Mouse (Mus musculus) intestine, embryonic 14.5 days (tissue): ENCODE results near the gene Pitpnc1. TPM values are rescaled to one million over a fixed set of nuclear protein-coding genes. Genes with fewer than 3 reads are reported as not detected.

Experiments used
- ATAC-seq: fragments of 200-750 bp; cut with Nextera tagmentation; replicated peaks from 2 replicates; pipeline ENCODE4 v1.8.0; 2017; ENCODE audit warnings: low read depth, moderate number of reproducible peaks, moderate TSS enrichment, moderate library complexity; ENCODE audit not compliant: low FRiP score, low TSS enrichment
- DNase-seq: peaks from one replicate; pipeline ENCODE4 v3.0.0-alpha.2; 2018; ENCODE audit warnings: low spot score
- H3K27ac ChIP-seq: fragments of 300-500 bp; sonication (generic); 2 replicates; pipeline ENCODE4 v1.5.1; 2014; ENCODE audit warnings: low read depth, mild to moderate bottlenecking, control low read depth
- H3K27me3 ChIP-seq: fragments of 300-500 bp; sonication (generic); replicated peaks from 2 replicates; pipeline ENCODE4 v1.6.1; 2014; ENCODE audit warnings: low read length, control low read depth; ENCODE audit not compliant: control insufficient read depth, insufficient read depth
- H3K36me3 ChIP-seq: fragments of 300-500 bp; sonication (generic); 2 replicates; pipeline ENCODE4 v1.6.1; 2014; ENCODE audit warnings: low read length, control low read depth; ENCODE audit not compliant: control insufficient read depth, insufficient read depth
- H3K4me1 ChIP-seq: fragments of 300-500 bp; sonication (generic); replicated peaks from 2 replicates; pipeline ENCODE4 v1.6.1; 2014; ENCODE audit warnings: low read length, control low read depth, mixed read lengths; ENCODE audit not compliant: control insufficient read depth, insufficient read depth
- H3K4me2 ChIP-seq: fragments of 300-500 bp; sonication (generic); 2 replicates; pipeline ENCODE4 v1.6.1; 2014; ENCODE audit warnings: low read length
- H3K4me3 ChIP-seq: fragments of 300-500 bp; sonication (generic); 2 replicates; pipeline ENCODE4 v1.5.1; 2014; ENCODE audit warnings: low read depth, low read length, control low read depth, mixed read lengths
- H3K9ac ChIP-seq: fragments of 300-500 bp; sonication (generic); 2 replicates; pipeline ENCODE4 v1.6.1; 2014; ENCODE audit warnings: mild to moderate bottlenecking, low read length
- H3K9me3 ChIP-seq: fragments of 300-500 bp; sonication (generic); 2 replicates; pipeline ENCODE4 v1.6.1; 2016; ENCODE audit warnings: low read length, control low read depth; ENCODE audit not compliant: control insufficient read depth
- WGBS: fragments of 180-500 bp; shearing (Covaris S2); extraction: QIAGEN DNeasy Blood & Tissue Kit; methylation state at CpG from one replicate; pipeline ENCODE4 v1.1.7; 2014; 5-methylcytosine and 5-hydroxymethylcytosine counted together
- polyA plus RNA-seq: library from polyadenylated mRNA; unstranded; fragments of >200 nt; fragmentation: Nextera tagmentation; extraction: Ambion mirVana; gene quantifications from 2 replicates; pipeline ENCODE4 v1.2.1, GENCODE M21; 2014

The Pitpnc1 gene
- polyA plus RNA-seq, 1 experiment from 2014 or later: 18.2 TPM

GRCm38 (mm10) chr11:107265861-107266260 lies 204.6 kb downstream of the Pitpnc1 start:
- Histone ChIP-seq H3K9me3 (peaks cover 3% of the 10 kb centered on the region; the same call in 1 of the 2 replicates), H3K27ac (no peak overlapping the region), H3K4me3 (no peak overlapping the region), H3K27me3 (no peaks in the 10 kb centered on the region), H3K4me2 (no peak overlapping the region), H3K36me3 (no peaks in the 10 kb centered on the region), H3K9ac (no peak overlapping the region), H3K4me1 (no peaks in the 10 kb centered on the region)
- DNase-seq: no peak
- no peak for ATAC-seq
- WGBS: 91% methylated on average over 4 of the region's 4 CpGs

- no peak overlapping the region for H3K27ac ChIP-seq
- no peak overlapping the region for H3K4me3 ChIP-seq
- no peaks in the 10 kb centered on the region for H3K4me1 ChIP-seq
- DNase-seq (no peak), ATAC-seq (no peak)
- H3K9me3 ChIP-seq: peaks cover 3% of the 10 kb centered on the region; the same call in 1 of the 2 replicates
- no peaks in the 10 kb centered on the region for H3K36me3 ChIP-seq
- no peak overlapping the region for H3K9ac ChIP-seq
- H3K4me2 ChIP-seq: no peak overlapping the region
- H3K27me3 ChIP-seq: no peaks in the 10 kb centered on the region
- 65% methylated on average over 20 of the region's 20 CpGs for WGBS
Measured at GRCm38 (mm10) chr11:107264889-107265615, 205.4 kb downstream of the Pitpnc1 start.

GRCm38 (mm10) chr11:107263838-107264237 lies 206.7 kb downstream of the Pitpnc1 start:
- H3K4me2 ChIP-seq: no peak overlapping the region
- no peaks in the 10 kb centered on the region for H3K4me1 ChIP-seq
- H3K9me3 ChIP-seq: peaks cover 3% of the 10 kb centered on the region; the same call in 1 of the 2 replicates
- no peak overlapping the region for H3K4me3 ChIP-seq
- ATAC-seq (no peak), DNase-seq (no peak)
- H3K27ac ChIP-seq: no peak overlapping the region
- H3K9ac ChIP-seq: no peak overlapping the region
- WGBS: 80% methylated on average over 9 of the region's 9 CpGs
- no peaks in the 10 kb centered on the region for H3K27me3 ChIP-seq
- H3K36me3 ChIP-seq: no peaks in the 10 kb centered on the region

- Histone ChIP-seq H3K4me3 (no peak overlapping the region), H3K4me2 (no peak overlapping the region), H3K9me3 (no peaks in the 10 kb centered on the region), H3K27ac (no peak overlapping the region), H3K9ac (no peak overlapping the region), H3K27me3 (no peaks in the 10 kb centered on the region), H3K4me1 (no peaks in the 10 kb centered on the region), H3K36me3 (no peaks in the 10 kb centered on the region)
- DNase-seq (no peak), ATAC-seq (no peak)
- 83% methylated on average over 7 of the region's 7 CpGs for WGBS
Measured at GRCm38 (mm10) chr11:107259428-107259827, 211.1 kb downstream of the Pitpnc1 start.

- no peaks in the 10 kb centered on the region for H3K27me3 ChIP-seq
- H3K27ac ChIP-seq: no peak overlapping the region
- H3K4me3 ChIP-seq: no peak overlapping the region
- 0 out of 2 replicates have a peak, but pooled peaks cover 6% of the 10 kb centered on the region for H3K36me3 ChIP-seq
- no peaks in the 10 kb centered on the region for H3K4me1 ChIP-seq
- ATAC-seq (no peak; the same call in 1 of the 2 replicates), DNase-seq (no peak)
- H3K4me2 ChIP-seq: no peak overlapping the region
- H3K9ac ChIP-seq: no peak overlapping the region
- WGBS: 79% methylated on average over 11 of the region's 11 CpGs
- no peaks in the 10 kb centered on the region for H3K9me3 ChIP-seq
Measured at GRCm38 (mm10) chr11:107255185-107255584, 215.3 kb downstream of the Pitpnc1 start.

GRCm38 (mm10) chr11:107254181-107254580 lies 216.3 kb downstream of the Pitpnc1 start:
- Histone ChIP-seq H3K4me1 (no peaks in the 10 kb centered on the region), H3K27me3 (no peaks in the 10 kb centered on the region)
- WGBS: 86% methylated on average over 7 of the region's 7 CpGs

GRCm38 (mm10) chr11:107252026-107252425 lies 218.5 kb downstream of the Pitpnc1 start:
- no peak overlapping the region for H3K9ac ChIP-seq
- H3K4me2 ChIP-seq: no peak overlapping the region
- H3K27me3 ChIP-seq: no peaks in the 10 kb centered on the region
- no peak for ATAC-seq
- no peaks in the 10 kb centered on the region for H3K9me3 ChIP-seq
- WGBS: 91% methylated on average over 10 of the region's 10 CpGs
- H3K4me1 ChIP-seq: no peaks in the 10 kb centered on the region
- H3K27ac ChIP-seq: no peak overlapping the region
- 0 out of 2 replicates have a peak, but pooled peaks cover 6% of the 10 kb centered on the region for H3K36me3 ChIP-seq
- no peak for DNase-seq
- no peak overlapping the region for H3K4me3 ChIP-seq

More at GRCm38 (mm10) chr11:107254181-107254580, 216.3 kb downstream of the Pitpnc1 start:
- DNase-seq: no peak
- Histone ChIP-seq H3K9ac (no peak overlapping the region), H3K36me3 (0 out of 2 replicates have a peak, but pooled peaks cover 6% of the 10 kb centered on the region), H3K4me2 (no peak overlapping the region), H3K9me3 (no peaks in the 10 kb centered on the region), H3K27ac (no peak overlapping the region), H3K4me3 (no peak overlapping the region)
- no peak for ATAC-seq

- no peak overlapping the region for H3K9ac ChIP-seq
- H3K4me3 ChIP-seq: no peak overlapping the region
- H3K4me2 ChIP-seq: no peak overlapping the region
- H3K27ac ChIP-seq: no peak overlapping the region
- H3K27me3 ChIP-seq: no peaks in the 10 kb centered on the region
- H3K36me3 ChIP-seq: 0 out of 2 replicates have a peak, but pooled peaks cover 6% of the 10 kb centered on the region
- no peak for ATAC-seq
- no peaks in the 10 kb centered on the region for H3K9me3 ChIP-seq
- H3K4me1 ChIP-seq: no peaks in the 10 kb centered on the region
- DNase-seq: no peak
- WGBS: 90% methylated on average over 7 of the region's 7 CpGs
Measured at GRCm38 (mm10) chr11:107251460-107251859, 219.0 kb downstream of the Pitpnc1 start.

- H3K36me3 ChIP-seq: 0 out of 2 replicates have a peak, but pooled peaks cover 6% of the 10 kb centered on the region
- H3K4me2 ChIP-seq: no peak overlapping the region
- WGBS: 94% methylated on average over 8 of the region's 8 CpGs
- no peaks in the 10 kb centered on the region for H3K9me3 ChIP-seq
- no peaks in the 10 kb centered on the region for H3K4me1 ChIP-seq
- H3K27me3 ChIP-seq: no peaks in the 10 kb centered on the region
- H3K27ac ChIP-seq: no peak overlapping the region
- no peak overlapping the region for H3K4me3 ChIP-seq
- DNase-seq (no peak), ATAC-seq (no peak)
- no peak overlapping the region for H3K9ac ChIP-seq
Measured at GRCm38 (mm10) chr11:107250882-107251281, 219.6 kb downstream of the Pitpnc1 start.
